Mouse (Mus musculus) left cerebral cortex, adult 11 months (tissue): ENCODE data around the gene 2410137M14Rik.

Experiments used
- DNase-seq: peaks from one replicate; pipeline ENCODE4 v3.0.0; 2022; ENCODE audit warnings: low spot score

Gene 2410137M14Rik

DNA sequence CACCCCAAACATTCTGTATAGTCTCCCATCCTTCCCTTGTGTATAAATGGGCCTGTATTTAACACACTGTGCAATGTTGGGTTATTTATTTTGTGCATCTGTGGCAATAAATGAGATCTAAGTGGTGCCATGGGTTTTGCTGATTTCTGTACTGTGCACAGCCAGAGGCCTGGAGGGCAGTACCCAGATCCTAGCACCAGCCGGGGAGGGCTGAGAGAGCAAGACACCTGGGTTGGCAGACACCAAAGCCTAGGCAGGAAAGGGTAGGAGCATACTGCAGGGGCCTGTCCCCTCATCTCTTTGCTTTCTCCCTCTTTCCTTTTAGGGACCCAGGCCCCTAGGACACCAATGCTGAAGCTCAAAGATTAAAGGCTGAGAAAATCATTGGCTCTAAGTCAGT, 32.8 kb downstream of the 2410137M14Rik start:
- no peak for DNase-seq

DNA sequence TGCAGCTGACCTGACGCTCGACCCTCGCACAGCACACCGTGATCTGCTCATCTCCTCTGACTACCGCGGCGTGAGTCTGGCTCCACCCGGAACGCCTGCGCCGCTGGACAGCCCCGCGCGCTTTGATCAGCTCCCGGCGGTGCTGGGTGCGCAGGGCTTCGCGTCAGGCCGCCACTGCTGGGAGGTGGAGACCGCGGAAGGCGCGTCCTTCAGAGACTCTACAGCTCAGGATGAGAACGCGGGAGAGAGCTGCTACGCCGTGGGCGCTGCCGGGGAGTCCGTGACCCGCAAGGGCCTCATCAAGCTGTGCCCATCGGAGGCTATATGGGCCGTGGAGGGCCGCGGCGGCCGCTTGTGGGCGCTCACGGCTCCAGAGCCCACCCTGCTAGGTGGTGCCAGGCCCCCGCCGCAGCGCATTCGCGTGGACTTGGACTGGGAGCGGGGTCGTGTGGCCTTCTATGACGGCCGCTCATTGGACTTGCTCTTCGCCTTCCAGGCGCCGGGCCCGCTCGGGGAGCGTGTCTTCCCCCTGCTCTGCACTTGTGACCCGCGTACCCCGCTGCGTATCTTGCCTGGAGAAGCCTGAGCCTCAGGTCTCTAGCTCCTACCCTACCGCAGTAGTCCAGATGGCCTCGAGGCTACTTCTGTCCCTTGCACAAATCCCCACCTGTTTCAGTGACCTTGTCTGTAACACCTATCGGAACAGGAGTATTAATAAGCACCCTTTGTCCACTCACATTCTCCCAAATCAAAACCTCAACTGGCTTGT, 33.8 kb downstream of the 2410137M14Rik start:
- DNase-seq: no peak

DNA sequence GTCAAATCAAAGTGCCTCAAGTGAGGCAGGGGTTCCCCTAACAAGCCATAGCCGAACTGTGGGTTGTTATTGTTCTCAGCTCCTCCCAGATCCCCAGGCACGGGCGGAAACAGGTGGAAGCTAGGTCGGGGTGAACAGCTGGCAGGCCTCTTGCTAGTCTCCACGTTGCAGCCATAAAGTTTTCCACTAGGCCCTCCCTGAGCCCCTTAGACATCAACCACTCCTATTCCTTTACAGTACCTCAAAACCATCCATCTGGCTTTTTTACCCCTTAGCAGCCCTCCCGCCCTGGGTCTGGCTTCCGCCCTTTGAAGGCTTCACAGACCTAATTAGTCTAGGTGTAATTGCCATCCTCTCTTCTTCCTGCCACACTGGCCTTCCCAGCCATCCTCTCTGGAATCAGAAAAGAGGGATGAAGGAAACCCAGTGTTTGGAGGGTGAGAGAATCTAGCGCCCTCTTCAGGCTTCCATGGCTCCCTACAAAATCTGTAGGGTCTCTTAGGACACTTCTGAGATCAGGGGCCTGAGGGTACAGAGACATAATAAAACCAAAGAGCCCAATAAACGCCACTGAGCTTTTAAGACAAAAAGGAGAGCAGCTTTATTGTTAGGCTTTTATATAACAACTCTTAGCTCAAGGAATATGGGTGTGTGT, 36.8 kb downstream of the 2410137M14Rik start:
- no peak for DNase-seq

DNA sequence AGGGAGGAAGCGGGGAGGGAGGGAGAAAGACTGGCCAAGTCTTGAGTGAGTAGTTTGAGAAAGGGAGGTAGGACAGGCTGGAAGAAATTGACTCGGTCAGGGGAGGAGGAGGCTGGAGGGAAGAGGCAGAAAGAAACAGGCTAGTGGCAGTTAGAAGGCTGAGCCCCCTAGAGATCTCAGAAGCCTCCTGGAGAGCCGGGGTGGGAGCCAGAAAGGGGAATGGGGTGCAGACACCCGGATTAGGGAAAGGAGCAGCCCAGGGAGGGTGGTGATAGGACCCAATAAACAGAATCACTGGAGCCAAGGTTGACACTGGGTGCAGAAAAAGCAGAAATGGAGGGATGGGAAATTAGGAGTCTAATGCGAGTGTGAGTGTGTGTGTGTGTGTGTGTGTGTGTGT, 37.3 kb downstream of the 2410137M14Rik start:
- DNase-seq: no peak

DNA sequence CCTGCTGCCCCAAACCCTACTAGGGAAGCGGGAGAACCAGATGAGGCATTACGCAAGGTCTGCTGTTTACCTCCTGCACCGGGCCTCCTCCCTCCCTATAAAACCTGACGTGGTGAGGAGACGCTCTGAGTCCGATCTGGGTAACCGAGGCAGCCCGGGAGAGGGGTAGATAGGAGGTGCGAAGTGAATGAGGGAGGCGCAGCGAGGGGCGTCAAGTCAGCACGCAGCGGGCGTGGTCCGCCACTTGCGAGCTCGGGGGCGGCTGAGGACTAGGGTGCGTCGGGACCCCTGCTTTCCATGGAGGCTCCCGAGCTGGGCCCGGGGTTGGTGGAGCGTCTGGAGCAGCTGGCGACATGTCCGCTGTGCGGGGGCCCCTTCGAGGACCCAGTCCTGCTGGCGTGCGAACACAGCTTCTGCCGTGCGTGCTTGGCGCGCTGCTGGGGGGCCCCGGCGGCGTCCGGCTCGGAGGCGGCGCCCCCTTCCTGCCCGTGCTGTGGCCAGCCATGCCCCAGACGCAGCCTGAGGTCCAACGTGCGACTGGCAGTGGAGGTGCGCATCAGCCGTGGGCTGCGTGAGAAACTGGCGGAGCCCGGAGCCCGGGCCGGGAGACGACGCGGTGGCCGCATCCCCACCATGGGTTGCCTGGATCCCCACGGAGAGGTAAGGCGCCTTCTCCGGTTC, 38.1 kb downstream of the 2410137M14Rik start, which contains the start of gene Rnf39:
Rnf39 (plus strand) TSS at position 128 of the 681 bp plus-strand sequence.
- DNase-seq: no peak

DNA sequence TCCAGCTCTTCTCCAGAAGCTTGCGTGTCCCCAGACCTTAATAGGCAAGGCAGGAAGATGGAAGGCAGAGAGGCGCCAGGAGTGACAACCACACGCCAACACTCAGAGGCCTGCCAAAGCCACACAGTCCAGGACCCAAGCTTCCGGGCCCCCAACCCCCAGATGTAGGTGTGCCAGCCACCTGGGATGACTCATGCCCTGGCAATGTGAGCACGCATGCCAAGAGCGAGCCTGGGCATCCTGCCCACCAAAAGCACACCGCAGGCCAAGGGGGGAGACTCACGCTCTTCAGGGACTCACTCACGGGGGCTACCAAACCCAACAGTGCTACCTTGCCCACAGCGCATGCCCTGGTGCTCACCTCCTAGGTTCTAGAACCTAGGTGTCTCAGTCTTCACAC, 38.6 kb downstream of the 2410137M14Rik start:
- no peak for DNase-seq

DNA sequence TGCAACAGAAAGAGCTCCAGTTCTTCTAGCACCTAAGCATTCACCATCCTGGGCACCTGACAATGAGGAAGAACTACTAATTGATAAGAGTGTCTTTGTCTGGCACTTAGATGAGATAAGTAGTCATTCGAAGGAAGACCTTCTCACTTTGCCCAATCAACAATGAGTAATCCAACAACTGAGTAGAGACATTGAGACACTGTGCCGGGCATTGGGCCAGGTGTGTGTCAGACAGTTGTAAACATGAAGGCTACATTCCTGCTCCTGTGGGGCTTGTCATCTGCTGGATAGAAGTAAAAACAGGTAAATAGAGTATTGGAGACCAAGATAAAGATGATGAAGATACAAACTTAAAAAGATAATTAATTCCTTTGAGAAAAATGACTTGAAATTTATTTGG, 43.0 kb downstream of the 2410137M14Rik start:
- DNase-seq: no peak

DNA sequence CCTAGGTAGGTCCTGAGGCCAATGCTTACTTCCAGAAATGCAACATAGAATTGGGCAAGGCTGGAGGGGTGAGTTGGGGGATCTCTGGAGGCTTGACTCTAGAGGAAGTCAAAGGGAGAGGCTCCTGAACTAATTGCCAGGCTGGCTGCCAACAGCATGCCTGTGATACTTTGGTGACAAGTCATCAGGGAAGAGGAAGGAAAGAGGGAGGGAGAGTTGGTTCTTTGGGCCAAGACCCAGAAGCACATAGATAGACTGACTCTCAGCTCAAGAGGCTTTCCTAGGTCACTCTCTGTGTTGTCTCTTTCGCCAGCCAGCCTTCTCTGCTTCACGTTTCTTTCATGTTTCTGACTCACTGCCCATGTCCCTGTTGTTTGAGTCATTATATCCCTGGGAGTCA, 49.2 kb downstream of the 2410137M14Rik start:
- DNase-seq: no peak

DNA sequence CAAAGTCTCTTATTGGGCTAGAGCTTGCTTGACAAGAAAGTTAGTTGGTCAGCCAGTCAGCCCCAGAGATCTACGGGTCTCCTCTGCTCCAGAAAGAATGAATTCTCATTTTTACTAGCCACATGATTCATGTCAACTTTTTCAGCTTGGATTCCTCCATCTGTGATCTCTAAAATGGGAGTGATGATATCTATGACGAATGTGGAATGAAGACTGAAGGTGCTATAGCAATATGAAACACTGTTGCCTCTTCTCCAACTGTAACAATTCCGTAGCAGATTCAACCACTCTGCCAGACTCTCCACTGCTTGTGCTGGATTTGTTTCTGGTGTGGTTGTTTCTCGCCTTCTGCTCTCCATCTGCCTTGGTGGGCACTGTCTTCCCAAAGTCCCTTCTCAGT, 49.9 kb downstream of the 2410137M14Rik start:
- no peak for DNase-seq

DNA sequence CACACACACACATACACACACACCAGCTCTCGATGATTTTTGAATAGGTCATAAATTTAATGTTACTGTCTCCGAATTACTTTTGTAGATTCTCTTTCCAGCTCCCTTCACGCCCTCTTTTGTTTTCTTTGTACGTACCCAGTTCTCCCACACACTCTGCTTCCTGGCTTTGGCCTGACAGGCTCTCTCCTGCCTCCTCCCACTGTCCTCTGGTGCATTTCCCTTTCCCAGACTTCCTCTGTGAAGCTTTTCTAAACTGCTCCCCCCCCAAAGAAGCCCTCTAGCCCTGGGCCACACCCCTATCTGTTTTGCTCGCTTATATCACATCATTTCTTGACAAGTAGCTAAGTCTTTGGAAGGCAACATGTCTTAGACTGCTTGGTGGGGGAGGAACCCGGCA, 50.8 kb downstream of the 2410137M14Rik start:
- DNase-seq: no peak

DNA sequence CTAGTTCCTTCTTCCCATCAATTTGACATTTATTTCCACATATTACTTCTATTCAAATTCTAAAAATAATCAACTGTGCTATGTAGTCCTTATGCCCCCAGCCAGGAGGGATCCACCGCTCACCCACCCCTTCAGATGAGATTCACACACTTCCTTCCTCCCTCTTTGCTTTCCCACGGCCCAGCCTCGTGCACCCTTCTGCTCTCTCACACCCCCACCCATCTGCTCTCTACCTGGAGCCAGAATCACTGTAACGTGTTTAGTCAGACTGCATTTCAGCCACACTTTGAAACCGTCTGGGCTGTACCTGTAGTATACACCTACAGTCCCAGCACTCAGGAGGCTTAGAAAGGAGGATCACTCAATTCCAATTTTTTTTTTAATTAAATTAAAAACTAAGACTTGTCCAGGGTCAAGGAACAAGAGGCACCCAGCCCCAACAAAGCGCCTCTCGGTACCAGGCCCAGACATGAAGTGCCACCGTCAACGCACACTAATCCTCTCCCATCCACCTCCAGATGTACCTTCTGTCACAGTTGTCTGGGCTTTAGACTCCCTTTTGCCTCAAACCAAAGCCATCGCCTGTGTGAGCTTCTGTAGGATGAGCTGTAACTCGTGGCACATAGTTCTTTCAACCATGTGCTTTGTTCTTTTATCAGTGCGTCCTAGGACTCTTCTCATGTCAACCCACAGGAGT, 51.7 kb downstream of the 2410137M14Rik start:
- DNase-seq: no peak
